Mouse (Mus musculus) MEL (cell line): ENCODE data around the gene AW822073. TPM values are rescaled to one million over a fixed set of nuclear protein-coding genes. Genes with fewer than 3 reads are reported as not detected.
"Not testable (repeated sequence)": the region's sequence is repeated elsewhere in the genome, so short reads cannot be mapped to it uniquely, and the experiment has no call there.

Experiments
- DNase-seq: peaks from one replicate; pipeline ENCODE4 v3.0.0; 2011; ENCODE audit warnings: low read depth, low spot score
- H3K27ac ChIP-seq: 2 replicates; pipeline ENCODE4 v1.5.1; 2012; ENCODE audit warnings: low read depth, mild to moderate bottlenecking, control low read depth, low read length, moderate library complexity; ENCODE audit not compliant: control insufficient read depth
- H3K27me3 ChIP-seq, 2 experiments: fragments of 150-350 bp in 1 of 2; sonication (generic) in 1 of 2; 2 replicates each; pipeline ENCODE4 v1.6.1; 2012; ENCODE audit warnings: low read length in 2 of 2, mild to moderate bottlenecking in 2 of 2, improper control_type of control experiment in 1 of 2, moderate library complexity in 1 of 2; ENCODE audit not compliant: insufficient read depth in 2 of 2, control insufficient read depth in 1 of 2
- H3K36me3 ChIP-seq, 2 experiments: 2 replicates each; pipeline ENCODE4 v1.6.1; 2012 to 2014; ENCODE audit warnings: low read length in 2 of 2, improper control_type of control experiment in 1 of 2, inconsistent platforms in 1 of 2, mild to moderate bottlenecking in 1 of 2; ENCODE audit not compliant: insufficient read depth in 2 of 2, control insufficient read depth in 1 of 2
- H3K4me1 ChIP-seq, 2 experiments: fragments of 150-350 bp in 1 of 2; sonication (generic) in 1 of 2; 2 replicates each; pipeline ENCODE4 v1.6.1; 2012; ENCODE audit warnings: low read length in 2 of 2, improper control_type of control experiment in 1 of 2, mild to moderate bottlenecking in 1 of 2; ENCODE audit not compliant: insufficient read depth in 2 of 2, control insufficient read depth in 1 of 2
- H3K4me3 ChIP-seq, 2 experiments: fragments of 150-350 bp in 1 of 2; sonication (generic) in 1 of 2; 2 replicates each; pipeline ENCODE4 v1.5.1; 2012; ENCODE audit warnings: low read depth in 2 of 2, low read length in 2 of 2, mild to moderate bottlenecking in 2 of 2, moderate library complexity in 2 of 2, control low read depth in 1 of 2, improper control_type of control experiment in 1 of 2; ENCODE audit not compliant: control insufficient read depth in 1 of 2, insufficient read depth in 1 of 2
- H3K79me2 ChIP-seq: 2 replicates; pipeline ENCODE4 v1.6.1; 2012; ENCODE audit warnings: mild to moderate bottlenecking, low read length, moderate library complexity; ENCODE audit not compliant: control insufficient read depth, poor library complexity, insufficient read depth
- H3K9ac ChIP-seq: 2 replicates; pipeline ENCODE4 v1.6.1; 2012; ENCODE audit warnings: low read depth, mild to moderate bottlenecking, control low read depth, low read length, moderate library complexity; ENCODE audit not compliant: control insufficient read depth, poor library complexity, severe bottlenecking
- H3K9me3 ChIP-seq: fragments of 150-350 bp; sonication (generic); replicated peaks from 2 replicates; pipeline ENCODE4 v1.6.1; 2012; ENCODE audit warnings: mild to moderate bottlenecking, low read length, improper control_type of control experiment, moderate library complexity; ENCODE audit not compliant: insufficient read depth
- polyA plus RNA-seq, 2 experiments: library from polyadenylated mRNA; stranded (reverse) in 1 of 2; unstranded in 1 of 2; fragments of >175 nt in 1 of 2; fragments of >200 nt in 1 of 2; gene quantifications; 2 replicates each; pipeline versions ENCODE4 v1.2.1 to v1.2.4; 2012; ENCODE audit warnings: low replicate concordance in 2 of 2, low read depth in 1 of 2; ENCODE audit not compliant: insufficient read length in 2 of 2, insufficient read depth in 1 of 2, missing spikeins in 1 of 2
- total RNA-seq: library from RNA; depleted of rRNA; stranded (reverse); fragments of 300-350 nt; gene quantifications from 2 replicates; pipeline ENCODE4 v1.2.3, GENCODE M21; 2012

The AW822073 gene
- total and polyA plus RNA-seq, 3 experiments: not detected

GRCm38 (mm10) chr10:58233054-58233739, 8.5 kb upstream of the AW822073 start:
- H3K79me2 ChIP-seq, H3K9me3 ChIP-seq, H3K4me1 ChIP-seq, H3K27me3 ChIP-seq, H3K36me3 ChIP-seq, H3K27ac ChIP-seq, H3K4me3 ChIP-seq, DNase-seq, H3K9ac ChIP-seq: not testable (repeated sequence)

DNA sequence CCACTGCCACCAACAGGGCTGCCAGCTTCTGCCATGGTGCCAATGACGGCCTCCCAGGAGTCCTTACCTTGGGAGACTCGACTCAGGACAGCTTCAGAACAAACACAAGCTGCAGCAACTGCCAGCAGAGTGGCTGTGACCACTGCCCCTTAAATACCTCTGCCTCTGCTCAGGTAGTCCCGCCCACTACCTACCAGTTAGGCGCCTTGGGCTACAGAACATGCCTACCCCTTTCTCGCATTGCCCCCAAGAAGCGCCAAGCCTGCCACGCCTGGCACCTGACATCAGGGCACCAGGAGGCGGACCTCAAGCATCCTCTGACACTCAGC, 7.9 kb upstream of the AW822073 start, which contains the start of gene Duxf3:
Duxf3 (minus strand) TSS at position 35 of the 329 bp plus-strand sequence.
- DNase-seq, H3K27ac ChIP-seq, H3K79me2 ChIP-seq, H3K4me3 ChIP-seq, H3K4me1 ChIP-seq, H3K27me3 ChIP-seq, H3K9ac ChIP-seq, H3K36me3 ChIP-seq, H3K9me3 ChIP-seq: not testable (repeated sequence)

DNA sequence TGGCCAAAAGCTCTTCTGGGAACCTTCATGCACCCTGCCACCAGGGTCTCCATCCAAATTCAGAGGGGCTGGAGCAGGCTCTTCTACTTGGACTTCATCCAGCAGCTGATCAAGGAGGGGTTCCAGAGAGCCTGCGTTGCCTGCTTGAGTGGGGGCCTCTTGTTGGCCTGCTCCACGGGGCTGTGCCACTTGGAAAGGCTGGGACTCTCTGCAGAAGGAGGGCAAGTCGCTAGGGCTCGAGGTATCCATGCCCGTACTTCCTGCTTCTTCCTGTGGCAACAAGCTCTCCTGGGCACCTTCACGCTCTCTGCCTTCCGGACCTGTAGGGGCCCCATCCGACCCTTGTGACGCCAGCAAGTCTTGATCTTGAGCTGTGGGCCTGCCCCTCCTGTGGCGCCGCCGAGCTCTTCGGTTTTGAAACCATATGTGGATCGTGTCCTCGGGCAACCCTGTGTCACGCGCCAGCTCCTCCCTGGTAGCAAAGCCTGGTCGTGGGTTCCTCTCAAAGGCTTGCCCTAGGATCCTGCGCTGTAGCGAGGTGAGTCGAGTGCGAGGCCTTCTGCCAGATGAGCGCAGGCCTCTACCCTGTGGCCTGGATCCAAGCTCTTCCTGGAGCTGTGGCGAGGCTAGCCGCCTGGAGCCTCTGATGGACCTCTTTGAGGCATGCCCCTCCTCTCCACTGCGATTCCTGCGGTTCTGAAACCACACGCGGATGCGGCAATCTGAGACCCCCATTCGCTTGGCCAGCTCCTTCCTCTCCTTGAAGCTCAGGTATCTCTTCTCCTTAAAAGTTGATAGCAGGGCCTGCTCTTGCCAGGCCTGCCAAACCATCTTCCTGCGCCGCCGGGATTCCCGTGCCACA, 7.3 kb upstream of the AW822073 start:
- H3K27ac ChIP-seq, H3K36me3 ChIP-seq, H3K79me2 ChIP-seq, H3K9ac ChIP-seq, H3K27me3 ChIP-seq, H3K4me1 ChIP-seq, H3K4me3 ChIP-seq, H3K9me3 ChIP-seq: not testable (repeated sequence)
- DNase-seq: peak; percentile 30

- not testable (repeated sequence) for H3K27ac ChIP-seq, H3K4me3 ChIP-seq, H3K9me3 ChIP-seq, H3K4me1 ChIP-seq, H3K79me2 ChIP-seq, H3K9ac ChIP-seq, H3K27me3 ChIP-seq, DNase-seq, H3K36me3 ChIP-seq
Measured at GRCm38 (mm10) chr10:58231088-58231487, 6.4 kb upstream of the AW822073 start.

DNA sequence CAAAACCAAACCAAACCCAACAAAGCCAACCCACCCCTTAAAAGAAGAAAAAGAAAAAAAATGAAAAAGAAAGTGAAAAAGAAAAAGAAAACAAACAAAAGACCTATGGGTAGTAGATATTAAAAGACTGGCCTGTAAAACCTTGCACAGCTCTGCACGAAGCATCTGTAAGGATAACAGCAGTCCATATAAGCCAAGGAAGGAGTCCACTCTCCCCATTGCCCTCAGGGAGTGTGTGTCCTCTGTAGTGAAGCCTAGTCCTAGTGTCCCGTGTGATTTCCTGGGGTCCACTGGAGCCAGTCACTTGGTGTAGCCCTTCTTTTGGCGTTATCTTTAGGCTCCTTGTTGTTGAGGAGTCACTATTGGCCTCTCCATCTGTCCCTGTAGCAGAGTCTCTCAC, 5.3 kb upstream of the AW822073 start:
- H3K36me3 ChIP-seq, H3K27me3 ChIP-seq, H3K4me1 ChIP-seq, H3K79me2 ChIP-seq, H3K4me3 ChIP-seq, H3K27ac ChIP-seq, DNase-seq, H3K9me3 ChIP-seq, H3K9ac ChIP-seq: not testable (repeated sequence)

GRCm38 (mm10) chr10:58227798-58228197, 3.1 kb upstream of the AW822073 start:
- not testable (repeated sequence) for H3K27ac ChIP-seq, H3K4me3 ChIP-seq, H3K79me2 ChIP-seq, H3K36me3 ChIP-seq, H3K27me3 ChIP-seq, H3K9me3 ChIP-seq, DNase-seq, H3K4me1 ChIP-seq, H3K9ac ChIP-seq

GRCm38 (mm10) chr10:58226357-58226756, 1.6 kb upstream of the AW822073 start:
- not testable (repeated sequence) for H3K27me3 ChIP-seq, H3K9me3 ChIP-seq, H3K36me3 ChIP-seq, H3K4me1 ChIP-seq, H3K9ac ChIP-seq, H3K79me2 ChIP-seq, H3K4me3 ChIP-seq, H3K27ac ChIP-seq
- peak; percentile 29 for DNase-seq
